Mouse (Mus musculus) liver, embryonic 14.5 days (tissue): ENCODE results near the gene Plekha7.

ENCODE experiments used
- CTCF ChIP-seq: IDR thresholded peaks from 2 replicates; pipeline ENCODE4 v1.5.1; 2016; ENCODE audit warnings: antibody characterized with exemption, low read depth, control low read depth
- EP300 ChIP-seq: IDR thresholded peaks from 2 replicates; pipeline ENCODE4 v1.6.1; 2016; ENCODE audit warnings: antibody characterized with exemption, low read depth

GRCm38 (mm10) chr7:116268113-116268926 lies 39.9 kb downstream of the Plekha7 start:
- TF ChIP-seq CTCF, result no peak
- no peak for TF ChIP-seq EP300
